Mouse (Mus musculus) left cerebral cortex, postnatal 36 days (tissue): ENCODE measurements around the gene Wdr93. TPM values are rescaled to one million over a fixed set of nuclear protein-coding genes. Genes with fewer than 3 reads are reported as not detected.
"Not testable (repeated sequence)": the region's sequence is repeated elsewhere in the genome, so short reads cannot be mapped to it uniquely, and the experiment has no call there.

Source experiments
- DNase-seq, 2 experiments: peaks; one replicate each; pipeline ENCODE4 v3.0.0; 2021 to 2022; ENCODE audit warnings: low spot score in 2 of 2, mixed read lengths in 1 of 2
- intact Hi-C: fragments of 180-260 bp; cut with DNase I; formaldehyde crosslinking; loops from one replicate; pipeline ENCODE4 v1.15.1; 2025
- total RNA-seq, 2 experiments: library from RNA; stranded (reverse); gene quantifications; 2 replicates each; pipeline ENCODE4 v1.2.3; 2021

The Wdr93 gene
- total RNA-seq, 2 experiments from 2014 or later = 0.23 TPM; not detected in 1

DNA sequence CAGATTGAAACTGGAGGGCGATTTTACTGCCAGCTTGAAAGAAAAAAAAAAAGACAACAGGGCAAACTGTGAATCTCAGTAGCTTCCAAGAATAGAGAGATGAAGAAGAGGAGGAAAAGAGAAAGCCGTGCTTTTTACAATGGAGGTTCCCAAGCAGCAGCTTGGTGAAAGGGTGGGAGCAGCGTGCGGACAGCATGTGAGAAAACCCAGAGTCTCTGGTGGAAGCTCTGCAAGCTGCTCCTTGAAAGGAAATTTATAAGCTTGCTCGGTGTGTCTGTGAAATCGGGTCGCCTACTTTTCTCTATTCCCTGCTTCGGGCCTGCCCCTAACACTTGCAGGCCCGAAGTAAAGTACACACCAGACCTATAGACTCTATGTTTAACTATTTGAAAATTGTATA, 1.1 kb downstream of the Wdr93 start:
- peak in 1 of 2 experiments; percentile 17 for DNase-seq
- intact Hi-C loops = no loop called here

DNA sequence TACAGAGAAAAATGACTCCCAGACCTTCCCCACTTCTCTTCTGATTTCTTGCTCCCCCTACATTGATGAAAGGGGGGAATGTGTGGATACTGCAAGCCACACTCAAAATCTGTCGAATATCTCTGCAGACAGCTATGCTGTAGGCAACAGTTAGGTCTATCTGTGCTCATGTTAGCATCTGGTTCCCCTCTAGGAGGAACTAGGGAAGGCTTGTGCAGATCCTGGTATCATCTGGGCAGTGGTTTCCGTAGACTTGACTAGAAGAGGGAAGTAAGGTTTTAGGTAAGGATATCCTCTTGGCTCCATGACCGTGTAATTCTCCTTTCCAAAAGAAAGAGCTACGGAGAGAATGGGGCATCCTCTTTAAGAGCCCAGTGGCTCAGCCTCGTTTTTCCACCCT, 1.6 kb downstream of the Wdr93 start:
- DNase-seq = no peak
- intact Hi-C loops = no loop called here

DNA sequence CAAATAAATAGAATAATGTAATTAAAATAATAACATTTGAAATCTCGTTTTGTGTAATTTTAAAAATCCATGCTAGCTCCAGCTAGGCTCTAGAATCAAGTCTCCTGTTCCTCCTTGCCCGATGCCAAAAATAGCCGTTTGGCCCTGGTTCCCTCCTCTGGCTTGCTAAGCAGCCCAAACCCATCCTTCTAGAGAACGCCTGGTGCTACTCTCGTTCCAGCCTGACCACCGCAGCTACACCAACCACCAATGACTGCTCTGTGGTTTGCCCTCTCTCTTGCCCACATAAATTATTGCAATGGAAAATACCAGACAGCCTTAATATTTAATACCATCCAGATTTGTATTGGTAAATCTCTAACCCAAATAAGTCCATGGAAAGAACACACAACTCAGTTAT, 4.7 kb downstream of the Wdr93 start:
- intact Hi-C loops = no loop called here
- DNase-seq = no peak

DNA sequence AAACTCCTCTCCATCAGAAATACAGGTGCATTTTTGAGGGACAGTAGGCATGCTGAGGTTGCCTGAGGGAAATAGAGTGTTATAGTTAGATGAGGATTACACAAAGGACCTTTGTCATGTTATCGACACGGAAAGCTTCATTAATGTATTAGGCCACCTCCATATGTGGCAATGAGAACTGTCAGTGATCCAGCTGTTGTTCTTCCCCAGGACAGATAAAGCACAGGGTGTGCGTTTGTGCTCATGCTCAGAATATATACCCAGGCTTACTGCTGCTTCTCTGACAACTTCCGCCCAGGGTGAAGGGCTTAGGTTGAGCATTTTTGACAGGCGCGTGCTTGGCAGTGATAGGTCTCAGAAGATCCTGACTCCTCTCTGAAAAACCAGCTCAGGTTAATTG, 6.5 kb downstream of the Wdr93 start:
- DNase-seq = no peak
- intact Hi-C loops = no loop called here

DNA sequence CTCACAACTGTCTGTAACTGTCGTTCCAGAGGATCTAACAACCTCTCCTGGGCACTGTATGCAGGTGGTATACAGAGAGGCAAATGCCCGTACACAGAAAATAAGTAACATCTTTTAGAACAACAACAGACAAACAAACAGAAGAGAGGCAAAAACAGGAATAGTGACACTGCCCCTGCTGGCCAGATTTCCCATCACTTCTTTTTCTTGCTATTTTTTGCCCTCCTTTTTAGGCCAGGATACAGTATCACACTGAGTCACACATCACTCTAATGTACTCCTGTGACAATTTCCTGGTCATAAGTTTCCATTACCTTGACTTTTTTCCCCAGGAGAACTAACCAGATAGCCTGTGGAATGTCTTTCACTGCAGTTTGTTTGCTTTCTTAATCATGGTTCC, 13.4 kb downstream of the Wdr93 start:
- intact Hi-C loops = no loop called here
- no peak for DNase-seq

DNA sequence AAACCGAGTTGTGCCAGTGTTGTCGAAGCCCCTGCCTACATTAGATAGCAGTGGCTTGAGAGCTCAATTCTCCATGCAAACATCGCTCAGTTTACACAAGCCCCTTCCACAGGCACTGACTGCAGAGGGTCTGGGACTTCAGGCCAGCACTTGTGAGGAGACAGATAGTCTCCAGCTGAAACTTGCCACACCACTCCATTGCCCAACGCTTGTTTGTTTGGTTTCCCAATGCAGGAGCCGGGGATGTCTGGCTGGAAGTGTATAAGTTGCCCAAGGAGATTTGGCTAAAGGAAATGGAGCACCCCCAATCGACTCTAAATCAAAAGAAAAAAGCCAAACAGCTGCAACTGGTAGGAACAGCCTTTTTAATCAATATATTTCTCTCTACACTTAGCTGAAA, 15.2 kb downstream of the Wdr93 start:
- intact Hi-C loops = no loop called here
- no peak for DNase-seq

DNA sequence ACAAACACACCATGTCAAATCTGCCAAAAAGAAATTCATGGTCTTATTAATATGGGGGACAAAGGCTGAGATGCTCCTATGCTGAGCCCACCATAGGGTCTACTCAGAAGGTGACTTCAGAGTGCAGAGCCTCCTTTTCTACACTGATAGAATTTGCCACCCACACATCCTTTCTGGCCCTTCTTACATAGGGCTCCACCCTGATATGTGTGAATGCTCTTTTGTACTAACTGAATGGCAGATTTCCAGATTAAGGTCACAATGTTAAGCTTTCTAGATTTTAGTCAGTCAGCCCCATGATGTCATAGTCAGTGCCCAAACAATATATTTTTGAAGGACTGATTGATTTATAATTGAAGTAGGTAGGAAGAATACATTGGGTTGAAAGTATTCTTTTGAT, 16.8 kb downstream of the Wdr93 start:
- no peak for DNase-seq
- intact Hi-C loops = no loop called here

DNA sequence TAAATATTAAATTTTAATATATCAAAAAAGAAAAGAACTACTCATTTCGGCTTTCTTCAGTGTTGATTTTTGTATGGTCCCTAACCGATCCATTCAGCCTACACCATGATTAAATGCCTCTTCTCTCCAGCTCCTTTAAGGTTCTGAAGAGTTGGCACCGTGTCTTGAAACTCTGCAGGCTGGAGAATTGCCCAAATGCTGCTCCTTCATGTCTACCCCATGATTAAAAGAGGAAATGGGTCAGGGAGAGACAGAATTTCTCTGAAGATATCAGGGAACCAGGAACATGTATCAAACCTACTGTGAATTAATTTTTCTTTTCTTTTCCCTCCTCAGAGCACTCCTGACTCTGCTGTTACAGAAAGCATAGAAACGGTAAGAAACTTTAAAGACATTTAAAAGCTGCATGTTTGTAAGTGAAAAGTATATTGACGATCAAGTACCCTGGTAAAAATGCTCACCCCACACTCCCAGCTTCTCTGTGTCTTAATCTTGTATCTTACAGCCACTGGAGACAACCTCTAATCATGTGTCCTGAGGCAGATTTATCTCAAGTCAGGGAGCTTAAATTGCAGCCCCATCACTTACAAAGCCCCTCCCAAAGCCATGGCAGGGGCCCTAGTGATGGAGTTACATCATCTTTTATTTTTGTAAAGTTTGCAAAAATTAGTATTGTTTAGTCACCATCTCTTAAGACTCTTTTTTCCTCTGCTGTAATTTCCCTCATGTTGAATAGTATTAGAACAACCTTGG, 18.3 kb downstream of the Wdr93 start:
- DNase-seq = no peak
- intact Hi-C loops = no loop called here

DNA sequence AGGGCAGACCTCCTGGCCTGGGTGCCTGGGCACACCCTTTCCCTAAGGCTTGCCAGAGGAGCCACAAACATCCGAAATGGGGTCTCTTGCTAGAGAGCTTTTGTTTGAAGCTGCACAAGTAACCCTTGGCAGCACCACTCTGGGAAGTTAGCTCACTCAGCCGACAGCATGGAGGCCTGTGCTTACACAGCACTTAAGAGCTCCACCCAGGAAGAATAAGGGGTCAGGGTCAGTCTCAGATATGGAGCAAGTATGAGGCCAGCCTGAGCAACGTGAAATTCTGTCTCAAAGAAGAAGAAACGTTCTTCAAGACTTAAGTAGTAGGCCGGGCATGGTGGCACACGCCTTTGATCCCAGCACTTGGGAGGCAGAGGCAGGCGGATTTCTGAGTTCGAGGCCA, 19.1 kb downstream of the Wdr93 start:
- intact Hi-C loops = no loop called here
- no peak for DNase-seq

DNA sequence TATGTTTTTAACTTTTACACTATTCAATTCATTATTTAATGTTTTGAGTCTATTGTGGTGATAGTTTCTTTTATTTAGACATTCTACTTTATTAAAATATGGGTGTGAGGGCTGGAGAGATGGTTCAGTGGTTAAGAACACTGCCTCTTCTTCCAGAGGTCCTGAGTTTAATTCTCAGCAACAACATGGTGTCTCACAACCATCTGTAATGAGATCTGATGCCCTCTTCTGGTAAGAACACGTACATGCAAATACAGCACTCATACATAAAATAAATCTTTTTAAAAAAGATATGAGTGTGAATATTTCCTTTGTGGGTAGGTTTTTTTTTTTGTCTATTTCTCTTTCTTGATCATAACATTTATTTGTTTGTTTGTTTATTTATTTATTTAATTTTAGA, 23.0 kb downstream of the Wdr93 start:
- DNase-seq = no peak
- intact Hi-C loops = no loop called here

DNA sequence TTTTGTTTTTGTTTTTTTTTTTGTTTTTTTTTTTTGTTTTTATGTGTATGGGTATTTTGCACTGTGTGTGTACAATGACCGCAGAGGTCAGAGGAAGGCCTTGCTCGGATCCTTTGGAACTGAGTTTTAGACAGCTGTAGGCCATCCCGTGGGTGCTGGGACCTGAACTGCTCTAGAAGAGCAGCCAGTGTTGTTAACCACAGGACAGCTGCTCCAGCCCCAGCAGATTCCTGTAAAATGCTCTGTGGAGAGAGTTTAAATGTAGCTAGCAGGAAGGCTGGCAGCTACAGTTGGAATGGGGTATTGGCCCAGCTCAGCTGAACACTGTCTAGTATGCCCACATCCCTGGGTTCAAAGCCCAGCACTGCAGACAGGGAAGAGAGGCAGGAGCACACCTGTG, 26.7 kb downstream of the Wdr93 start:
- intact Hi-C loops = no loop called here
- no peak for DNase-seq

DNA sequence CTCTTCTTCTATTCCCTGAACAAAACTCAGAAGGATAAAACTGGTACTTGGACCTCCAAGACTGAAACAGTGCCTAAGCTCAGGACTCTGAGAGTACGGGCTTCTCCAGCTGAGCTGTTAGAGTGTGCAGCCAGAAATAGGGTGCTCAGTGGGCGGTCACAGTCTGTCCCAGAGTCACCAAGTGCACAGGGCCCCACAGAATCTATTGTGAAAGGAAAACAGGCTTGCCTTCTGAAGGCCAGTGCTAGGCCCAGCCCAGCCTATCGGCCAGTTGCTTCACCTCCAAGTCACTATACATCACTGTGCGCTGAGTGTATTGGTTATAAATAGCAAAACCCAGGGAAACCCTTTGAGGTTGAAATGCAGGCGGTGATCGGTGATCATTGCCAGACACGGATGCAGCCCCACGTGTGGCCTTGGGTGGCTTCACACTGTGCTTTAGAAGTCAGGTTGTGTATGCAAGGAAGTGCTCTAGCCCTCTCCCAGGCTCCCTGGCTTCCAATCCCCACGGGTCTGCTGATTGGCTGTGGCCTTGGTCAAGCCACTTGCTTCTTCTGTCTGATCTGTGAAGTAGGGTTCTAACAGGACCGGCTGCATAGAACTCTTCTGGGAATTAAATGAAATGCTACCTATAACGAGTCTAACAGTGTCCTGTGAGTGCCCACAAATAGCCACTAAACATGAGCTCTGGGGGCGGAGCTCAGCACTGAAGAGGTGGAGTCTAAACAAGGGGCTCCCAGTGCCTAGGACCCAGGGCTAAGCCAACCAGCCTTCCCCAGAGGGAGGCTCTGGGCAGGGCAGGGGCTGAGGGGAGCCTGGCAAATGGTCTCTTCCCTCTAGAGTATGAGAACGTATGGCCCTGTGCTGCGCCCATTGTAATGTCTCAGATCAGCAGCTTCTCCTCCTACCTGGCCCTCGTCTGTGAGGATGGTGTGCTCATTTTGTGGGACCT, 28.9 kb downstream of the Wdr93 start:
- DNase-seq = peak; percentile 42 to 60
- intact Hi-C loops = no loop called here

DNA sequence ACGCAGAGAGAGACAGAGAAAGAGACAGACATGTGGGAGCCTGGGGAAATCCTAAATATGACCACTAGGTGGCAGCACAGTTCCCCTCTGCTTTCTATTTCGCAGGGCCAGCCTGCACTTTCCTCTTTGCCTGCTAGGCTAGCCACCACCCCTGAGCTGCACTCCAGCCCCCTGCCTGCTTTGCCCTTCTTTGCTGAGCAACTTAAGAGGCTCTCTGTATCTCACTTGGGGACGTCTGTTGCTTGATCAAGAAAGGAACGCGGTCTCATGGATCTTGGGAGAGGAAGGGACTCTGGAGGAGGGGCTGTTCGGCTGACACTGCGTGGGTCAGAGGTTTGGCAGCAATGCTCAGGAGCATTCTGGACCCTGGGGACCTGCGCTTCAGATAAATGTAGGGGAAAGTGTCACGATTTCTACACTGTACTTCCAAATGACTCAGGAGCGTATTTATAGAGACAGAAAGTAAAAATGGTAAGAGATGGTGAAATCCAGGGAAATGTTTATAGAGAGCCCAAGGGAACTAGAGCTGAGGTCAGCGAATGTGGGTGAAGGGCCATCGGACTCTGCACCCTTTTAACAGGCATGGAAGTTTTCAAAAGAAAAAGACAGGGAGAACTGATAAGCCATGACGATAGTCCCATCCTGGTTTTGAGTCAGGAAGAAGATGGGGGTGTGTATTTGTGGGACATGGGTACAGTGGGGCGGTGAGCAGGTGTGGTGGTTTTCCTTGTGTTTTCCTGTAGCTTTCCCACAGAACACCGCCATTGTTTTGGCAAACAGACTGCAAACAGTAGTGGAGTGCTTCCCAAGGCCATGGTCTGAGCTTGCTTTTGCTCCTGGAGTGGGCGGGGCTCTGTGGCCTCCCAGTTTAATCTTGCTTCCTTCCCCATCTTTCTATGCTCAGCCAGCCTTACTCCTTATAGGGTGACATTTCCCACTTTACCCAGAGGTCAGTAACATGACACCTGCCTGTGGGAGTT, 38.0 kb downstream of the Wdr93 start:
- intact Hi-C loops = loop anchor here (5.0 kb wide), 1 partner anchor 299 kb away; no protein-coding TSS in a partner anchor
- DNase-seq = peak; percentile 66 to 69

DNA sequence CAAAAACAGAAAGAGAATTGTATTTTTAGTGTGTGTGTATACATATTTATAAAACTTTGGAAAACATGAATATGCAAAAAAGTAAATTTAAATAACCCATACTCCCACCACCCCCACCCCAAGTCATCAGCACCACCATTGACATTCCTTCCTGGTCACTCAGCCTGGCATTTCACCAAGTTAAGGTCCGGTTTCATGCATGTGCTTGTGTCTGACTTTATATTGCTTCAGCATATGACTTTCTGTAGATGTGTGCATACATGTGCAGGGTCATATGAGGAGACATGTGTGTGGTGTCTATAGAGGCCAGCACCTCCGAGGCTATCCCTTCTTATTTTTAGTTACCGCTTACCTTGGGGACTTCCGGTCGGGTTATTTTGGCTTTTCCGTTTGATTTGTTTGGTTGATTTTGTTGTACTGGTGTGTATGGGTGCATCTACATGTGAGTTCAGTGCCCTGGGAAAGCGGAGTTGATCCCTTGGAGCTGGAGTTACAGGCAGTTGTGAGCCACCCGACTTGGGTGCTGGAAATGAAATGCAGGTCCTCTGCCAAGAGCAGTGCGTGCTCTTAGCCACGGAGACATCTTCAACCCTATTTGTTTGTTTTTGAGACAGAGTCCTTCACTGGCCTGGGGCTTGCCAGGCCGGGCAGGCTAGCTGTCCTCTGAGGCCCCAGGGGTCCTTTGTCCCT, 39.0 kb downstream of the Wdr93 start:
- no peak for DNase-seq

DNA sequence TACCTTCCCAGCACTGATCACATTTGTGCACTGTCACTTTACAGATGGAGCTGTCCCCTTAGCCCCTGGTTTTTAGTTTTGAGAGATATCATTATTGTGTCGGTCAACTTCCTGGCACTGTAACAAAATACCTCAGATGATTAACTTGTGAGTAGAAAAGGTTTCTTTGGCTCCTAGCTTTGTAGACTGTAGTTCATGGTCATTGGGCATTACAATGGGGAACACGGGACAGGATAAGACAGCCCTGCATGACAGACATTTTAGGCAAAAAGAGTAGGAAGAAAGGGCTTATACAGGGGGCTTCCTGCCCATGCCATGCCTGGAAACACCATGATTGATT, 39.5 kb downstream of the Wdr93 start:
- intact Hi-C loops = loop anchor here (5.0 kb wide), 1 partner anchor 300 kb away; no protein-coding TSS in a partner anchor
- DNase-seq = no peak

More for the DNA sequence above, 39.0 kb downstream of the Wdr93 start:
- intact Hi-C loops = loop anchor here (5.0 kb wide), 1 partner anchor 300 kb away; no protein-coding TSS in a partner anchor

DNA sequence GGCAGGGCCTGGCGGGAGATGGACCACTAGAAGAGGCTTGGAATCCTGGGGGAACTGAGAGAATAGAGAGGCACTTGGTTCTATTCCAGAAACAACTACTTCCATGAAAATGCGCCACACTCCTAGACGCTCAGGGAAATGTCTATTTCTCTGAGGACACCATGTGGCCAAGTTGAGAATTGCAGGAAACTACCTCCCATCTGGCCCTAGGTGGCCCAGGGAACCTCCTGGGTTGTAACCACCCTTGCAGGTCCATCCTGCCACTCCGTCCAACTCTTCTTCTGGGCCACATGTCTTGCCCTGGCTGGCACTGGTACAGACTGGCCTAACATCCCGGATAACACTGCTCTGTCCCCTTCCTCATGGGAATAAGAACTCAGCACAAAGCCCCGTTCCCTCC, 43.3 kb downstream of the Wdr93 start:
- DNase-seq = peak; percentile 32 to 59
- intact Hi-C loops = no loop called here

DNA sequence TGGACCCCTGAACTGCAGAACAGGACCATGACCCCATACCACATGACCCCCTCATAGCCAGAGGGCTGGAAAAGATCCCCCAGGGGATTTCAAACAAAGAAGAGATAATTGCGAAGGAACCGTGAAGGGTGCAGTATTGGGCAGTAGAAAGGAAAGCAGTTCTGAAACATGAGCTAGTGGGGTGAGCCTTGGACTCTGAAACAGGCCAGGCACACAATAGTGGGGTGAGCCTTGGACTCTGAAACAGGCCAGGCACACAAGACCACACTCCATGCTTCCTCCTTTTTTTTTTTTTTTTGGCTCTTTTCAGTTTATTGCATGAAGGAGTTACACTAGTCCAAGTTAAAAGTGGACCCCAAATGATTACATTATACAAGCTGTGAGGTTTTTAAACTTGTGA, 46.8 kb downstream of the Wdr93 start:
- DNase-seq, intact Hi-C loops: not testable (repeated sequence)

DNA sequence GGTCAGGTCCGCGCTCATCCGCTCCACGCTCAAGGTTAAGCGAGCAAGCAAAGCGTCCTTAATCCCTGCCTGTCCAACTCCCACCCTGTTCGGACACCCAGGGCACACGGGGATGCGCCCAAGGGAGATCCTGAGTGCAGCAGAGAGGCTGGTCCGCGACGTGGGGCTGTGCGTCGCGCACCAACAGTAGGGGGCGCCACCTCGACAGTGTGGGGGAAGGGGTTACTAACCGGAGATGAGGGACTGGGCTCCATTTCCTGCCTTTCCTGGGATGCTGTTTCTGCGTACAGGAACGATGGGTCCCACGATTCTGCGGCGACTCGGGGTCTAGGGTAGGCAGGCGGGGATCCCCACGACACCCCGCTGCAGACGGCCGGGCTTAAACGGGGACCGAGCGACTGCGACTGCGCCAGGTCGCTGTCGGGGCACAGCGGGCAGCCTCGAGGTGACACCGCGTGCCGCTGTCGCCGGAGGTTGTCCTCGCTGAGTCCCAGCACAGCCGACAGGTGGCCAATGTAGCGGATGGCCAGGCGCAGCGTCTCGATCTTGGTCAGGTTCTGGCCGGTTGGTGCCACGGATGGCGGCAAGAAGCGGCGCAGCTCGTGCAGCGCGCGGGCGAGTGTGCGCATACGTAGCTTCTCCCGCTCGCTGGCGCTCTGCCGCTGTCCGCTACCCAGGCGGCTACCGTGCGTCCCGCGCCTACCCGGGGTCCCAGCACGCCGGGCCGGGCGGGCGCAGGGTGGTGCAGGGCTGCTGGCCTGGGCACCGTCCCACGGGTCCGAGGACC, 49.9 kb downstream of the Wdr93 start:
- intact Hi-C loops = no loop called here
- peak in 1 of 2 experiments; percentile 27 for DNase-seq
